Mouse (Mus musculus) forebrain, embryonic 12.5 days (tissue): ENCODE data around the gene Glrx. TPM values are rescaled to one million over a fixed set of nuclear protein-coding genes. Genes with fewer than 3 reads are reported as not detected.
A peak's percentile ranks its signal among the peaks of the same experiment; 100 is the strongest.
"Not testable (repeated sequence)": the region's sequence is repeated elsewhere in the genome, so short reads cannot be mapped to it uniquely, and the experiment has no call there.

Experiments
- ATAC-seq: fragments of 200-750 bp; cut with Nextera tagmentation; 2 replicates; pipeline ENCODE4 v1.8.0; 2017; ENCODE audit warnings: moderate TSS enrichment; ENCODE audit not compliant: low FRiP score
- H3K27ac ChIP-seq: fragments of 300-500 bp; sonication (generic); 2 replicates; pipeline ENCODE4 v1.5.1; 2016; ENCODE audit warnings: mild to moderate bottlenecking
- H3K27me3 ChIP-seq: fragments of 300-500 bp; sonication (generic); 2 replicates; pipeline ENCODE4 v1.6.1; 2016; ENCODE audit warnings: mild to moderate bottlenecking
- H3K36me3 ChIP-seq: fragments of 300-500 bp; sonication (generic); replicated peaks from 2 replicates; pipeline ENCODE4 v1.6.1; 2016; ENCODE audit warnings: mild to moderate bottlenecking
- H3K4me1 ChIP-seq: fragments of 300-500 bp; sonication (generic); 2 replicates; pipeline ENCODE4 v1.6.1; 2016
- H3K4me2 ChIP-seq: fragments of 300-500 bp; sonication (generic); 2 replicates; pipeline ENCODE4 v1.6.1; 2016; ENCODE audit warnings: mild to moderate bottlenecking, moderate library complexity
- H3K4me3 ChIP-seq: fragments of 300-500 bp; sonication (generic); replicated peaks from 2 replicates; pipeline ENCODE4 v1.5.1; 2016; ENCODE audit warnings: mild to moderate bottlenecking
- H3K9ac ChIP-seq: fragments of 300-500 bp; sonication (generic); 2 replicates; pipeline ENCODE4 v1.6.1; 2016; ENCODE audit warnings: mild to moderate bottlenecking
- H3K9me3 ChIP-seq: fragments of 300-500 bp; sonication (generic); 2 replicates; pipeline ENCODE4 v1.6.1; 2016
- WGBS: fragments of 180-500 bp; shearing (Covaris S2); methylation state at CpG from one replicate; pipeline ENCODE4 v1.1.7; 2016; 5-methylcytosine and 5-hydroxymethylcytosine counted together
- polyA plus RNA-seq: library from polyadenylated mRNA; unstranded; fragments of >200 nt; fragmentation: Nextera tagmentation; extraction: Ambion mirVana; gene quantifications from 2 replicates; pipeline ENCODE4 v1.2.1, GENCODE M21; 2016

Glrx gene
- polyA plus RNA-seq, 1 experiment from 2014 or later: 27.8 TPM

GRCm38 (mm10) chr13:75874608-75875376 is 35.1 kb downstream of the Glrx start:
- Histone ChIP-seq H3K4me3 (no peak overlapping the region), H3K4me2 (no peak overlapping the region), H3K9me3 (no peaks in the 10 kb centered on the region), H3K36me3 (peaks cover 47% of the 10 kb centered on the region), H3K4me1 (no peaks in the 10 kb centered on the region), H3K27ac (no peak overlapping the region), H3K9ac (no peak overlapping the region), H3K27me3 (no peaks in the 10 kb centered on the region)
- WGBS: 90% methylated on average over 4 of the region's 4 CpGs
- no peak for ATAC-seq

DNA sequence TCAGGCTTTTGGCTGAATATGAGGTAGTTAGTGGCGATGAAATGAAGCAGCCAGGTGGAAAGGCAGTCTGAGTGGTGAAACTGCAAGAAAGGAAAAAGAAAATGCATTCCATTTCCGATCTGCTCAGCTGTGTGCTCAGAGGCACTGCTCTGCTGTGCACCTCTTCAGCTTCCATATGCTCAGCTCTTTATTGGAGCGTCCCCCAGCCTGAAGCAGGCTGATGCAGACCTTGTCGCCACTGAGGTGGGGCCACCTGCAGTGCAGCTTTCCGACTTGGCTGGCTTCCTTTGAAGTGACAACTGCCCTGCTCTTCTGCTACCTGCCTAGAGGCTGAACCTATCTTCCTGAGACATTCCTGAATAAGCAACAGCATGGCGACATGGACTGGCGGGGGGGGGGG is 36.5 kb downstream of the Glrx start:
- H3K27ac ChIP-seq, H3K4me1 ChIP-seq, H3K9me3 ChIP-seq, H3K4me2 ChIP-seq, H3K27me3 ChIP-seq, H3K9ac ChIP-seq, H3K4me3 ChIP-seq, ATAC-seq: not testable (repeated sequence)
- peaks cover 44% of the 10 kb centered on the region for H3K36me3 ChIP-seq
- 67% methylated on average over 7 of the region's 7 CpGs for WGBS

DNA sequence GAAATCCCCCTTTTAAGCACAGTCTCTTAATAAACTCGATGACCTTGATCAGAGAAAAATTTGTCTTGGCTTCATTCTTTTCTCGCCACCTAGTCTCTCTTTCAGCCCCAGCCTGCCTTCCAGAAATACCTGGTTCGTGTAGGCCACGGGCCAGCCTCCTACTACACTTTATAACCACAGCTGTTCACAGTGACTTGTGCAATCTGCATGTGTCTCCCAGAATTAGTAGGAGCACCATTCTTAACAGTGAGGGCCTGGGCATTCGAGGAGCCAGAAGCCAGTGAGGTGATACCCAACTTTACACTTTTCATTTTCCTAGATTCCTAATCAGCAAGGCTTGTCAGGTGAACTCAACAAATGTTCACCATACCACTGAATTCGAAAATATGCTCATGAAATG is 36.9 kb downstream of the Glrx start:
- H3K27ac ChIP-seq: no peak overlapping the region
- no peak overlapping the region for H3K4me2 ChIP-seq
- no peak for ATAC-seq
- no peak overlapping the region for H3K9ac ChIP-seq
- H3K36me3 ChIP-seq: peaks cover 43% of the 10 kb centered on the region
- no peaks in the 10 kb centered on the region for H3K27me3 ChIP-seq
- no peak overlapping the region for H3K4me3 ChIP-seq
- 91% methylated on average over 6 of the region's 6 CpGs for WGBS
- no peaks in the 10 kb centered on the region for H3K9me3 ChIP-seq
- H3K4me1 ChIP-seq: no peaks in the 10 kb centered on the region

- H3K4me3 ChIP-seq: no peak overlapping the region
- peak; percentile 51; the same call in 1 of the 2 replicates for ATAC-seq
- H3K4me1 ChIP-seq: no peaks in the 10 kb centered on the region
- H3K9ac ChIP-seq: no peak overlapping the region
- no peaks in the 10 kb centered on the region for H3K27me3 ChIP-seq
- no peak overlapping the region for H3K4me2 ChIP-seq
- peaks cover 40% of the 10 kb centered on the region for H3K36me3 ChIP-seq
- H3K9me3 ChIP-seq: no peaks in the 10 kb centered on the region
- H3K27ac ChIP-seq: no peak overlapping the region
Observed at GRCm38 (mm10) chr13:75877907-75878306, 38.2 kb downstream of the Glrx start.

- WGBS: 86% methylated on average over 3 of the region's 3 CpGs
Observed at GRCm38 (mm10) chr13:75879756-75880155, 40.1 kb downstream of the Glrx start.

DNA sequence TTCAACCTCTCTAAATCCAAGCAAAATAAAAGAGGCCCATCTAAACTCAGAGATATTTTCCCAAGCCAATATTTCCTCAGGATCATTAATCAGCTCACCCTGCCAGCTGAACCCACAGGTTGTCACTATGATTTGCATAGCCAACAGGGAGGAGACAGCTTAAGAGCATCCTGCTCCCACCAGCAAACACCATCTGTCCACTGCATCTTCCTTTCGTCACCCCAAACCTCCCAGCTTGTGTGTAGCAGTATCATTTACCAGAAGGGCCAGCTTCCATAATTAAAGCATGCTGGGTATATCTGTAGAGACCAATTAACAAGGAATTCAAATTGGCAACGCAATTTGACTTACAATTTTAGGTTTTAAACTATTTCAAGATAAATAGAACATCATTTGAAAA is 40.8 kb downstream of the Glrx start:
- H3K4me2 ChIP-seq: no peak overlapping the region
- H3K9me3 ChIP-seq: no peaks in the 10 kb centered on the region
- no peaks in the 10 kb centered on the region for H3K27me3 ChIP-seq
- H3K36me3 ChIP-seq: peaks cover 30% of the 10 kb centered on the region
- no peak overlapping the region for H3K4me3 ChIP-seq
- no peak overlapping the region for H3K27ac ChIP-seq
- WGBS: 84% methylated on average over 2 of the region's 2 CpGs
- peak; percentile 64; the same call in 1 of the 2 replicates for ATAC-seq
- H3K4me1 ChIP-seq: no peaks in the 10 kb centered on the region
- H3K9ac ChIP-seq: no peak overlapping the region

More at GRCm38 (mm10) chr13:75879756-75880155, 40.1 kb downstream of the Glrx start:
- Histone ChIP-seq H3K27ac (no peak overlapping the region), H3K4me3 (no peak overlapping the region), H3K4me2 (no peak overlapping the region), H3K4me1 (no peaks in the 10 kb centered on the region), H3K9me3 (no peaks in the 10 kb centered on the region), H3K36me3 (peaks cover 30% of the 10 kb centered on the region), H3K9ac (no peak overlapping the region), H3K27me3 (no peaks in the 10 kb centered on the region)
- ATAC-seq: no peak

GRCm38 (mm10) chr13:75883792-75884191 is 44.1 kb downstream of the Glrx start:
- H3K36me3 ChIP-seq: peaks cover 15% of the 10 kb centered on the region

GRCm38 (mm10) chr13:75891868-75892267 is 52.2 kb downstream of the Glrx start:
- Histone ChIP-seq H3K4me2 (no peak overlapping the region), H3K9ac (no peak overlapping the region), H3K36me3 (peaks cover 21% of the 10 kb centered on the region), H3K4me3 (no peak overlapping the region), H3K4me1 (no peaks in the 10 kb centered on the region), H3K27ac (no peak overlapping the region), H3K9me3 (no peaks in the 10 kb centered on the region), H3K27me3 (no peaks in the 10 kb centered on the region)
- 93% methylated on average over 4 of the region's 4 CpGs for WGBS
- ATAC-seq: no peak

More at GRCm38 (mm10) chr13:75883792-75884191, 44.1 kb downstream of the Glrx start:
- Histone ChIP-seq H3K9me3 (no peaks in the 10 kb centered on the region), H3K4me2 (no peak overlapping the region), H3K9ac (no peak overlapping the region), H3K4me3 (no peak overlapping the region), H3K27me3 (no peaks in the 10 kb centered on the region), H3K4me1 (no peaks in the 10 kb centered on the region), H3K27ac (no peak overlapping the region)
- ATAC-seq: no peak
- 87% methylated on average over 3 of the region's 3 CpGs for WGBS

GRCm38 (mm10) chr13:75892291-75892690 is 52.6 kb downstream of the Glrx start:
- no peak for ATAC-seq
- no peak overlapping the region for H3K9ac ChIP-seq
- no peaks in the 10 kb centered on the region for H3K4me1 ChIP-seq
- WGBS: 94% methylated on average over 3 of the region's 3 CpGs
- no peaks in the 10 kb centered on the region for H3K27me3 ChIP-seq
- H3K27ac ChIP-seq: no peak overlapping the region
- H3K4me2 ChIP-seq: no peak overlapping the region
- peaks cover 21% of the 10 kb centered on the region for H3K36me3 ChIP-seq
- no peaks in the 10 kb centered on the region for H3K9me3 ChIP-seq
- no peak overlapping the region for H3K4me3 ChIP-seq

DNA sequence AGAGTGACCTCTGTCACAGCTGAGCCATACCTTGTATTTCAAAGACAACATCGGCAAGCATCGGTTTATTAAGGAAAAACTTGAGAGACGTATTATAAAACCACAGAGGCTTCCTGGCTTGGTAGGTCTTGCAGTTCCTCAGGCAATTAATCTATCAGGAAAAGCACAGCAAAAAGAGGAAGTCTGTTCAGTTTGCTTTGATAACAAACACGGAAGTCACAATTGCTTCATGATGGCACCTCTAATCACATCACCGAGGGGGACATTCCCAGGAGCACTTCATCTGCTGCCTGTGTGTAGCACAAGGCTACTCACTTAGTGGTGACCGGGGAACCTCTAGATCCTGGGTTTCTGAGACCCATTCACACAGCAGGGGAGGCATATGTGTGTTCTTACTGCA is 53.2 kb downstream of the Glrx start:
- ATAC-seq: no peak
- 94% methylated on average over 6 of the region's 6 CpGs for WGBS
- H3K36me3 ChIP-seq: peaks cover 21% of the 10 kb centered on the region

More for the DNA sequence above, 53.2 kb downstream of the Glrx start:
- H3K4me1 ChIP-seq: no peaks in the 10 kb centered on the region
- no peak overlapping the region for H3K4me2 ChIP-seq
- no peaks in the 10 kb centered on the region for H3K27me3 ChIP-seq
- no peak overlapping the region for H3K9ac ChIP-seq
- no peaks in the 10 kb centered on the region for H3K9me3 ChIP-seq
- H3K4me3 ChIP-seq: no peak overlapping the region
- H3K27ac ChIP-seq: no peak overlapping the region

Other genes with a start within 250 kb of the Glrx start
- 2.3 and 3.2 TPM in 2 replicates for gene Ell2, start 133.1 kb upstream of the Glrx start, polyA plus RNA-seq
- 59.2 and 60.5 TPM in 2 replicates for gene Rhobtb3, start 104.1 kb downstream of the Glrx start, polyA plus RNA-seq
- gene Spata9, start 127.3 kb downstream of the Glrx start, polyA plus RNA-seq: 0.93 and 1.1 TPM in 2 replicates
- 18.2 and 22.3 TPM in 2 replicates for gene Rfesd, start 178.9 kb downstream of the Glrx start, polyA plus RNA-seq
- 0.47 and 0.49 TPM in 2 replicates for gene Gpr150, start 217.1 kb downstream of the Glrx start, polyA plus RNA-seq